Mouse (Mus musculus) Patski (cell line): ENCODE data around the gene Olfr1423. TPM values are rescaled to one million over a fixed set of nuclear protein-coding genes. Genes with fewer than 3 reads are reported as not detected.
"Not testable (repeated sequence)": the region's sequence is repeated elsewhere in the genome, so short reads cannot be mapped to it uniquely, and the experiment has no call there.

Source experiments
- ATAC-seq: fragments of 100-300 bp; one replicate; pipeline ENCODE4 v1.8.0; 2021
- CTCF ChIA-PET: fragments of 350-600 bp; sonication (Branson Sonifier 250); formaldehyde crosslinking; loops from one replicate; lab custom pipeline; 2022; ENCODE audit warnings: inconsistent platforms; lab: Charles Lee
- POLR2A ChIA-PET: fragments of 350-600 bp; sonication (Branson Sonifier 250); formaldehyde crosslinking; loops from one replicate; lab custom pipeline; 2022; ENCODE audit warnings: antibody characterized with exemption, inconsistent platforms; lab: Charles Lee
- DNase-seq: peaks from one replicate; pipeline ENCODE4 v3.0.0-alpha.2; 2011; ENCODE audit warnings: low read depth, low spot score
- H3K27me3 ChIP-seq: fragments of 371-371 bp; one replicate; pipeline ENCODE4 v1.5.1; 2021
- CTCF ChIP-seq: fragments of 100-300 bp; IDR thresholded peaks from one replicate; pipeline ENCODE4 v1.5.1; 2021
- in situ Hi-C: fragments of 300-500 bp; cut with MboI; formaldehyde crosslinking; loops from 3 replicates; pipeline ENCODE4 v1.11.1; 2018; ENCODE audit warnings: low pct_unique_long_range_greater_than_20kb, mixed read lengths
- polyA plus RNA-seq: library from polyadenylated mRNA; unstranded; gene quantifications from one replicate; pipeline ENCODE4 v1.2.3, GENCODE M21; 2021

Gene Olfr1423
- polyA plus RNA-seq: not detected

DNA sequence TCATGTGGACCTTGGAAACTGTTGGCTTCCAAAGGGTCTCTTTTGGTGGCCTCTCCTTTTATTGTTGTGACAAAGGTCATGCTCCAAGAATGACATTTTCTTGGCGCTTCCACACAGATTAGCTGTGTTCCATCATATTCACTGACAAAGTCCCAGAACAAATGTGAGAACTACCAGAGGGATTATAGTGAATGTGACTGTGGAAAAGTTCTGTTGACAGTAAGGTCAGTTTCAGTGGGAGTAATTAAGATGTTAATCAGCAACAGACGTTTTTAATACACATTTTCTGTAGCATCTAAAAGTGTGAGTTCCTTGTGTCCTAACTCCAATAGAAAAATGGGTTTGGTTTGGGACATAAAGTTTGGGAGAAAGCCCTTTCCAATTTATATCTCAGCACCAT lies at the start of gene Olfr1423:
TSS of gene Olfr1423 (minus strand) at position 101 of the 400 bp plus-strand sequence.
- POLR2A ChIA-PET: no interaction called here
- DNase-seq (no peak), ATAC-seq (no peak)
- in situ Hi-C loops: no loop called here
- no peak for TF ChIP-seq CTCF
- no peaks in the 10 kb centered on the region for H3K27me3 ChIP-seq
- CTCF ChIA-PET: no interaction called here

DNA sequence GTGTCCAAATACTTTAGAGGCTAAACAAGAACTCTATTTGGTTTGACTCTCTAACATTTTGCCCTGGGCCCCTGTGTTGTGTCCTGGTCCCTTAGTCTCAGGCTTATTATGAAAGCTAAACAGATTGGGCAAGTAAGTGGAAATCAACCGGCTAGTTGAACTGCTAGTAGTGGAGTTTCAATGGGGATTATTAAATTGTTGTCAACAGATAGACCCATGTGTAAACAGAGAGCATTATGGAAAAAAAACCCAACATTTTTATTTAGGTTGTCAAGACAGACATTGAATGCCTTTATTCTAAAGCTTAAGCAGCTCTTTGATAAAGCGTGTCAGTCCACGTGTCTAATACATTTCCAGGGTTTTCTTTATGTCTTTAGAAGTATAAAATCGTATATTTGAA lies 36.5 kb upstream of the Olfr1423 start, which contains the start of gene Olfr1425:
TSS of gene Olfr1425 (minus strand) at position 101 of the 400 bp plus-strand sequence.
- CTCF ChIA-PET, in situ Hi-C loops, POLR2A ChIA-PET, H3K27me3 ChIP-seq, ATAC-seq, DNase-seq: not testable (repeated sequence)

GRCm38 (mm10) chr19:12069546-12069945 lies 28.4 kb upstream of the Olfr1423 start:
- ATAC-seq, H3K27me3 ChIP-seq, in situ Hi-C loops, CTCF ChIA-PET, POLR2A ChIA-PET: not testable (repeated sequence)
- DNase-seq: peak; percentile 2

DNA sequence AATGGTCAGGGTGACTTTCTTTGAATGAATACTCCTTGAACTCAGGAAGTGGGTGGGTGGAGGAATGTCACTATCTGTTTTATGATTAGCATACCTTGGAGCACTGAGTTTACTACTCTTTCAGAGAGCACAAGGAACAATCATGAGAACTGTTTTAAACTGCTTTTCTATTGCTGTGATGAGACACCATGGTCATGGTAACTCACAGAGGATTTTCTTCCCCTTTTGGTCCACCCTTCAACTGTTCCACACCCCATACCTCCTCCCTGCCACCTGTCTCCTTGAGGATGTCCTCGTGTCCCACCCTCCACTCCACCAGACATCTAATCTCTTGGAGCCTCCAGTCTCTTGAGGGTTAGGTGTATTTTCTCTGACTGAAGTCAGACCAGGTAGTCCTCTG lies 26.7 kb upstream of the Olfr1423 start:
- in situ Hi-C loops, ATAC-seq, POLR2A ChIA-PET, DNase-seq, CTCF ChIA-PET, H3K27me3 ChIP-seq: not testable (repeated sequence)

GRCm38 (mm10) chr19:12062582-12062981 lies 21.5 kb upstream of the Olfr1423 start, which contains the start of gene Olfr1424:
TSS of gene Olfr1424 (minus strand) at chr19:12062682.
- in situ Hi-C loops, POLR2A ChIA-PET, CTCF ChIA-PET, ATAC-seq, H3K27me3 ChIP-seq, DNase-seq: not testable (repeated sequence)

DNA sequence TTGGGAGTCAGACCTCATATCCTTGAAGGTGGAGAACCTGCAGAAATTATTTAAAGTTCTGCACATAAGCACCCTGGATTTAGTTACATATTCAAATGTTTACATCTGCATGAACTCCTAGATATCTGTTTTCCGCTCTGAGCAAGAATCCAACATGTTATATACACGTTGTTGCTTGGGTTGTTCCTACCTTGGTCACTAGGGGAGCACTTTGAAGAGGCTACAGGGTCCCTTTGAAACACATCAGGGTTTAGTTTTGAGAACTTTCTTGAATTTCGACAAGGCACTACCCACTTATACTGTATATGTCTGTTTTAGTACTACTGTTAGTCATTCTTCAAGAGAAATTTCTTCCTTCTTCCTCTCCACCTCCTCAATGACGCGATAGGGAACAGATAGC lies 2.0 kb upstream of the Olfr1423 start:
- DNase-seq (no peak), ATAC-seq (no peak)
- ChIA-PET CTCF (interaction anchor here (0.6 kb wide), 1 partner anchor 91 kb away, joined by 3 read pairs; no protein-coding TSS in a partner anchor), POLR2A (no interaction called here)
- in situ Hi-C loops: no loop called here
- no peak for TF ChIP-seq CTCF
- no peaks in the 10 kb centered on the region for H3K27me3 ChIP-seq

DNA sequence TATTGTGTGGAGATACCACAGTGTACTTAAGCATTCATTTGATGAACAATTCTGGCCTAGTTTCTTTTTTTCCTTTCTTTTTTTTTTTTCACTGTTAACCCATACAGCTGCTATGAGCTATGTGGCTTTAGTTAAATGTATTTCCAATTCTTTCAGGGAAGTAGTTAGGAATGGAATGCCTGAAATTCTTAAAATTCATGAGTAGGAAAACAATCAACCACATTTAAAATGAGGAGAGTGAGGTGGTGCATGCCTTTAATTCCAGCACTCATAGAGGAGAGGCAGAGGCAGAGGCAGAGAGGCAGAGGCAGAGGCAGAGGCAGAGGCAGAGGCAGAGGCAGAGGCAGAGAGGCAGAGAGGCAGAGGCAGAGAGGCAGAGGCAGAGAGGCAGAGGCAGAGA lies 3.4 kb downstream of the Olfr1423 start:
- DNase-seq: no peak
- TF ChIP-seq CTCF: no peak
- CTCF ChIA-PET: interaction anchor here (0.9 kb wide), 1 partner anchor 10 kb away, joined by 3 read pairs; no protein-coding TSS in a partner anchor
- POLR2A ChIA-PET: no interaction called here
- in situ Hi-C loops: no loop called here
- peak; percentile 92 for ATAC-seq
- H3K27me3 ChIP-seq: no peaks in the 10 kb centered on the region

DNA sequence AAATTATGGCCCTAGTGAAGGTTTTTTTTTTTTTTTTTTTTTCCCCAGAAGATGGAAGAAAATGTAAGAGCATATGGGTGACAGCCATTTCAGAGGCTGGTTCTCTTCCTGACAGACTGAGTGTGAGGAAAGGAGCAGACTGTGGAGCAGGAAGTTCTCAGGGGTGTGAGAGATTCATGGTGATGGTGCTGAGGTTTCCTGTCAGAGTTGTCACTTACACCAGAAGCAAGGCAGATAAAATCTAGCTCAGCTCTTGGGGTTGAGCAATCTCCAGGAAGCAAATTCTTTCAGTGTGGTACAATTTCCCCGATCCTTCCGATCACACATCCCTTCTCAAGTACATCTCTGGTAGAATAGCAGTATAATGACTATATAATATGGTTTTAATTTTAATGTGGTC lies 14.5 kb downstream of the Olfr1423 start:
- ChIA-PET CTCF (no interaction called here), POLR2A (interaction anchor here (0.7 kb wide), 2 partner anchors 28 to 1276 kb away, joined by 3 to 5 read pairs; no protein-coding TSS in a partner anchor)
- H3K27me3 ChIP-seq: no peaks in the 10 kb centered on the region
- ATAC-seq: no peak
- TF ChIP-seq CTCF: no peak
- no peak for DNase-seq
- in situ Hi-C loops: no loop called here

DNA sequence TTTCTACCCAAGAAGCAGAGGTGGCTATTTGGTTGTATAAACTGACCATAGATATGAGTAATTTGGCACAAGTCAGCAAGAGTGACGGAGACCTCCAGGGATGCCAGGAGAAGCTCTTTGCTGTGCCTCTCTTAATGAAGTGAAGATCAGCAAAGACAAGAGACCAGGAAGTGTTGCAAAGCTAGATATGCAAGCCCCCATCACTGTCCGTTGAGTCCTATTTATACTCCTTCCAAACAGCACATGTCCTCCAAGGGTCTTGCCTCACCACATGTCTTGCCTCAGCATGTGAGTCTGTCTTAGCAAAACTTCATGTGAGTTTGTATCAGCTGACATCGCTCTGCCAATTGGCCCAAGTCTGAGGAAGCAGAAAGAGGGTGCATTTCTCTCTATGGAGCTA lies 15.8 kb downstream of the Olfr1423 start:
- POLR2A ChIA-PET: no interaction called here
- DNase-seq (no peak), ATAC-seq (no peak)
- no peak for TF ChIP-seq CTCF
- H3K27me3 ChIP-seq: no peaks in the 10 kb centered on the region
- CTCF ChIA-PET: no interaction called here
- in situ Hi-C loops: no loop called here

- DNase-seq (no peak), ATAC-seq (no peak)
- no peak for TF ChIP-seq CTCF
- in situ Hi-C loops: no loop called here
- CTCF ChIA-PET: interaction anchor here (1.3 kb wide), 1 partner anchor 17 kb away, joined by 3 read pairs; no protein-coding TSS in a partner anchor
- POLR2A ChIA-PET: no interaction called here
- H3K27me3 ChIP-seq: no peaks in the 10 kb centered on the region
These were observed 17.0 kb downstream of the Olfr1423 start for GRCm38 (mm10) chr19:12024149-12024548.

GRCm38 (mm10) chr19:12016192-12016591 lies 24.9 kb downstream of the Olfr1423 start:
- H3K27me3 ChIP-seq: no peaks in the 10 kb centered on the region
- ChIA-PET CTCF (no interaction called here), POLR2A (no interaction called here)
- DNase-seq: no peak
- no peak for TF ChIP-seq CTCF
- ATAC-seq: no peak
- in situ Hi-C loops: loop anchor here (10.0 kb wide), 2 partner anchors 411 to 779 kb away; partner anchors contain the start of genes Lpxn, Ms4a6d and Zfp91

GRCm38 (mm10) chr19:12015708-12016107 lies 25.4 kb downstream of the Olfr1423 start:
- ChIA-PET CTCF (no interaction called here), POLR2A (no interaction called here)
- no peaks in the 10 kb centered on the region for H3K27me3 ChIP-seq
- TF ChIP-seq CTCF: peak; percentile 63
- no peak for DNase-seq
- in situ Hi-C loops: loop anchor here (10.0 kb wide), 2 partner anchors 411 to 779 kb away; partner anchors contain the start of genes Lpxn, Ms4a6d and Zfp91
- ATAC-seq: no peak
